Mouse (Mus musculus): ENCODE measurements around the gene Slc25a36. TPM values are rescaled to one million over a fixed set of nuclear protein-coding genes. Genes with fewer than 3 reads are reported as not detected.

Gene Slc25a36
- polyA plus RNA-seq, 1 experiment from 2014 or later: 45.8 TPM

GRCm38 (mm10) chr9:97111506-97111905, 549 bp upstream of the Slc25a36 start:
- peak overlapping the region; percentile 71 for H3K4me3 ChIP-seq
- 6% methylated on average over 6 of the region's 6 CpGs for WGBS
- peak overlapping the region; percentile 97 for H3K27ac ChIP-seq

GRCm38 (mm10) chr9:97106481-97107160, 4.3 kb downstream of the Slc25a36 start:
- 91% methylated on average over 5 of the region's 5 CpGs for WGBS
- Histone ChIP-seq H3K4me1 (replicated peaks) (peaks cover 35% of the 10 kb centered on the region), H3K27ac (no peak overlapping the region), H3K36me3 (no peaks in the 10 kb centered on the region), H3K9ac (no peak overlapping the region), H3K27me3 (no peaks in the 10 kb centered on the region), H3K4me2 (no peak overlapping the region), H3K4me3 (no peak overlapping the region), H3K9me3 (replicated peaks) (no peaks in the 10 kb centered on the region)
- no peak for ATAC-seq (replicated peaks; ENCODE audit: insufficient number of reproducible peaks, insufficient read depth, low FRiP score, low read depth)

More at GRCm38 (mm10) chr9:97111506-97111905, 549 bp upstream of the Slc25a36 start:
- Histone ChIP-seq H3K9me3 (replicated peaks) (no peaks in the 10 kb centered on the region), H3K9ac (peak overlapping the region; percentile 79), H3K4me1 (replicated peaks) (peaks cover 29% of the 10 kb centered on the region), H3K27me3 (no peaks in the 10 kb centered on the region), H3K36me3 (no peaks in the 10 kb centered on the region), H3K4me2 (peak overlapping the region; percentile 79)
- ATAC-seq (replicated peaks; ENCODE audit: insufficient number of reproducible peaks, insufficient read depth, low FRiP score, low read depth): no peak

DNA sequence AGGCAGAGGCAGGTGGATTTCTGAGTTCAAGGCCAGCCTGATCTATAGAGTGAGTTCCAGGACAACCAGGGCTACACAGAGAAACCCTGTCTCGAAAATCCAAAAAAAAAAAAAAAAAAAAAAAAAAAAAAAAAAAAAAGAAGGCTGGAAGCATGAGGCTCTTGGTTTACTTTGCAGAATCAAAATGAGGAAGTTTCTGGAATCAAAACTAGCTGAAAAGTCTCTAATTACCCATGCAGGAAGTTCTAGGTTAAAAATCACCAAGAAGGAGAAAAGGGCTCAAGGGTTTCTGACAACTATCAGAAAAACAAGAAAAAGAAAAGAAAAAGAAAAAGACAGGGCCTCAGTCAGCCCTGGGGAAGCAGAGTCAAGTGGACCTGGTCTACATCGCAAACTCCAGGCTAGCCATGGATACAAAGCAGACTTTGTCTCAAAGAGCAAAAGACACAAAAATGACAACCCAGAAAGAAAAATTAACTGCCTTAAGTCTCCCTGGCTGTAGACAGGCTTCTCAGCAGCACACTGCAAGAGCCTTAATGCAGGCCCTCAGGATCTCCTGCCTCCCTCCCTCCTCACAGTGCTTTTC, 5.5 kb downstream of the Slc25a36 start:
- no peak overlapping the region for H3K4me2 ChIP-seq
- H3K4me3 ChIP-seq: no peak overlapping the region
- H3K4me1 ChIP-seq (replicated peaks): peaks cover 35% of the 10 kb centered on the region
- no peak overlapping the region for H3K9ac ChIP-seq
- ATAC-seq (replicated peaks; ENCODE audit: insufficient number of reproducible peaks, insufficient read depth, low FRiP score, low read depth): no peak
- H3K27ac ChIP-seq: peak overlapping the region; percentile 45; the same call in 1 of the 2 replicates
- H3K9me3 ChIP-seq (replicated peaks): no peaks in the 10 kb centered on the region
- no peaks in the 10 kb centered on the region for H3K36me3 ChIP-seq
- H3K27me3 ChIP-seq: no peaks in the 10 kb centered on the region
- WGBS: 70% methylated on average over 2 of the region's 2 CpGs

DNA sequence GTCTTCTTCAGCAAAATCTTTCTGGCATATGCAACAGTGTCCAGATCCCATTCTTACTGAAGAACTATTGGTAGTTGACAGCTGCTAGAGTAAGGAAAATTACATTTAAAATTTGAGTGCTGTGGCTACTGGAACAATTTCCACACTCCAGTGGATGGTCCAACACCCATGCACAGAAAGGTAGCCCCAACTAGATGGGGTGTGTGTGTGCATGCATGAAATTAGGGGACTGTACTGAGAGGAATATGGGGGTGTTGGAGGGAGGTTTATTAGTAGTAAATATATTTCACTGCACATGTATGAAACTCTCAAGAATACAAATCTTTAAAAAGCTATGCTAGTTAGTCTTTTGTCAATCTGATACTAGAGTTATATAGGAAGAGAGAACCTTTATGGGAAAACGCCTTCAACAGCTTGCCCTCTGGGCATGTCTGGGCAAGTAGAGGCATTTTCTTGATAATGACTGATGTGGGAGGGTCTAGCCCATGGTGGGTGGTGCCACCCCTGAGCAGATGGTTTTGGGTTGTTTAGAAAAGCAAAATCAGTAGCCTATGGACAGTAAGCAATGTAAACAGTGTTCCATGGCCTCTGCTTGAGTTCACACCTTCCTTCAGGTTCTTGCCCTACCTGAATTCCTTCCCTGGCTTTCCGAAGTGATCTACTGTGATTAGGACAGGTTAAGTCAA, 7.4 kb downstream of the Slc25a36 start:
- Histone ChIP-seq H3K4me3 (no peak overlapping the region), H3K36me3 (peaks cover 9% of the 10 kb centered on the region)
- WGBS: 75% methylated on average over 2 of the region's 2 CpGs

GRCm38 (mm10) chr9:97098985-97099384, 12.0 kb downstream of the Slc25a36 start:
- WGBS: 70% methylated on average over 4 of the region's 4 CpGs
- Histone ChIP-seq H3K9me3 (replicated peaks) (no peaks in the 10 kb centered on the region), H3K27ac (no peak overlapping the region), H3K27me3 (no peaks in the 10 kb centered on the region), H3K4me3 (no peak overlapping the region), H3K36me3 (peaks cover 39% of the 10 kb centered on the region), H3K9ac (no peak overlapping the region), H3K4me2 (no peak overlapping the region), H3K4me1 (replicated peaks) (peaks cover 10% of the 10 kb centered on the region)
- ATAC-seq (replicated peaks; ENCODE audit: insufficient number of reproducible peaks, insufficient read depth, low FRiP score, low read depth): no peak

More for the DNA sequence above, 7.4 kb downstream of the Slc25a36 start:
- Histone ChIP-seq H3K27ac (no peak overlapping the region), H3K9ac (no peak overlapping the region), H3K9me3 (replicated peaks) (no peaks in the 10 kb centered on the region), H3K27me3 (no peaks in the 10 kb centered on the region), H3K4me2 (no peak overlapping the region), H3K4me1 (replicated peaks) (peaks cover 22% of the 10 kb centered on the region)
- no peak for ATAC-seq (replicated peaks; ENCODE audit: insufficient number of reproducible peaks, insufficient read depth, low FRiP score, low read depth)

GRCm38 (mm10) chr9:97096180-97096579, 14.8 kb downstream of the Slc25a36 start:
- no peak overlapping the region for H3K4me2 ChIP-seq
- H3K27me3 ChIP-seq: no peaks in the 10 kb centered on the region
- H3K9ac ChIP-seq: no peak overlapping the region
- H3K4me3 ChIP-seq: no peak overlapping the region
- no peaks in the 10 kb centered on the region for H3K4me1 ChIP-seq (replicated peaks)
- H3K36me3 ChIP-seq: peaks cover 52% of the 10 kb centered on the region
- ATAC-seq (replicated peaks; ENCODE audit: insufficient number of reproducible peaks, insufficient read depth, low FRiP score, low read depth): no peak
- H3K9me3 ChIP-seq (replicated peaks): no peaks in the 10 kb centered on the region
- no peak overlapping the region for H3K27ac ChIP-seq
- WGBS: 82% methylated on average over 1 of the region's 1 CpGs

- Histone ChIP-seq H3K36me3 (peaks cover 32% of the 10 kb centered on the region), H3K4me3 (no peak overlapping the region), H3K27me3 (no peaks in the 10 kb centered on the region), H3K9ac (no peak overlapping the region), H3K4me1 (replicated peaks) (no peaks in the 10 kb centered on the region), H3K9me3 (replicated peaks) (no peaks in the 10 kb centered on the region), H3K27ac (no peak overlapping the region), H3K4me2 (no peak overlapping the region)
- no peak for ATAC-seq (replicated peaks; ENCODE audit: insufficient number of reproducible peaks, insufficient read depth, low FRiP score, low read depth)
These were observed 23.1 kb downstream of the Slc25a36 start for GRCm38 (mm10) chr9:97087850-97088249.

DNA sequence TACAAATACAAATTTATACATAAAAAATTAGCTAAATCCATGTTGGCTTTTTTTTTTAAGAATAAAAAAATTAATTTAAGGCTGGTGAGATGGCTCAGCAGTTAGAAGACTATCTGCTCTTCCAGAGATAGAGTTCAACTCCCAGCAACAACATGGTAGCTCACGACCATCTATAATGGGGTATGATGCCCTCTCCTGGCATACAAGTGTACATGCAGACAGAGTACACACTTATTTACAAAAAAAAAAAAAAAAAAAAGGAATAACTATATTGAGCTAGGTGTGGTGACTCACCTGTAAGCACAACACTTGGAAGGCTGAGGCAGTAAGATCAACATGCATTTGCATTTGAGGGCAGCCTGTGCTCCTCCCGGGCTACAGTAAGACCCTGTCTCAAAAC, 26.3 kb downstream of the Slc25a36 start:
- ATAC-seq (replicated peaks; ENCODE audit: insufficient number of reproducible peaks, insufficient read depth, low FRiP score, low read depth): no peak
- Histone ChIP-seq H3K9me3 (replicated peaks) (no peaks in the 10 kb centered on the region), H3K36me3 (peaks cover 29% of the 10 kb centered on the region), H3K9ac (no peak overlapping the region), H3K4me3 (no peak overlapping the region), H3K4me1 (replicated peaks) (no peaks in the 10 kb centered on the region), H3K27me3 (no peaks in the 10 kb centered on the region), H3K27ac (no peak overlapping the region), H3K4me2 (no peak overlapping the region)
- WGBS: 94% methylated on average over 2 of the region's 2 CpGs

DNA sequence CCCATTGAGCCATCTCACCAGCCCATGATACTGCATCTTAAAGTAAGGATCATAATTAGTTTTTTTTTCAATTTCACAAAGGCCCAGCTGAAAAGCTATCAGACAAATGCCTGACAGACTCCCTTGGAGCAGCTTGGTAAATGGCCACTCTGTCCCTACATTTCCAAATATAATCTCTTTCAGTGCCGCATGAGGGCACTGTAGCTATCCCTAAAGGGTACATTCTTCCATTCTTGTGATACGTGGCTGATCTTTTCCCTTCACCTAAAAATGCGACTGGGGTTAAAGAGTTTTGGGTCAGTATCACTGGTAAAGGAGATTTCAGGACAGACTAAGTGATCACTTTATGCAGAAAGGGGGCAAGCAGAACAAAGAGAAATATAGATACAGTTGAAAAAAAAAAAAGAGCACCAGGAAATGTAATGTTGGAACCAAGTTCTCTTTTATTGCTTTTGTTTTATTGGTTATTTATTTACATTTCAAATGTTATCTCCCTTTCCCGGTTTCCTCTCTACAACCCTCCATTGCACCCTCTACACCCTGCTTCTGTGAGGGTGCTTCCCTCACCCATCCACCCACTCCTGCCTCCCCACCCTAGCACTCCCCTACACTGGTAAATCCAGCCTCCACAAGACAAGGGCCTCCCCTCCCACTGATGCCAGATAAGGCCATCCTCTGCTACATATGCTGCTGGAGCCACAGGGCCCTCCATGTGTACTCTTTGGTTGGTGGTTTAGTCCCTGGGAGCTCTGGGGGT, 29.7 kb downstream of the Slc25a36 start:
- H3K4me1 ChIP-seq (replicated peaks): no peaks in the 10 kb centered on the region
- H3K4me3 ChIP-seq: no peak overlapping the region
- H3K9ac ChIP-seq: no peak overlapping the region
- 74% methylated on average over 4 of the region's 4 CpGs for WGBS
- H3K9me3 ChIP-seq (replicated peaks): no peaks in the 10 kb centered on the region
- ATAC-seq (replicated peaks; ENCODE audit: insufficient number of reproducible peaks, insufficient read depth, low FRiP score, low read depth): no peak
- no peak overlapping the region for H3K27ac ChIP-seq
- H3K36me3 ChIP-seq: peaks cover 44% of the 10 kb centered on the region
- no peaks in the 10 kb centered on the region for H3K27me3 ChIP-seq
- H3K4me2 ChIP-seq: no peak overlapping the region

DNA sequence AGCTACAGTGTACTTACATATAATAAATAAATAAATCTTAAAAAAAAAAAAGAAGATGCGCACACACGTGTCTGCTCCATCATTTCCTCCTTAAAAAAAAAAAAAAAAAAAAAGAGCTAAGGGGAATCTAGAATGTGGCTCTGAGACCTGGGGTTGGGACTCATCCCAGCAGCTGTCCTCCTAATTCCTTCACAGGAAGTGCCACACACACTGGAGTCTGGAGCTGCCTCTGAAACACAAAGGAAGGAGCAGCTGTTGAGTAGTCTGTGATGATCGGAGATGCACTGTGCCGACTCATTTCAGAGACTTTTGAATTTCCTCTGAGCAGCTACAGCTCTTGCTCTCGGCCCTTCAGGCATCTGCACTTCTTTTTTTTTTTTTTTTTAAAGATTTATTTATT, 41.0 kb downstream of the Slc25a36 start:
- peaks cover 9% of the 10 kb centered on the region; the same call in 1 of the 2 replicates for H3K36me3 ChIP-seq
- H3K4me2 ChIP-seq: no peak overlapping the region
- no peak overlapping the region for H3K27ac ChIP-seq
- 80% methylated on average over 5 of the region's 5 CpGs for WGBS
- ATAC-seq (replicated peaks; ENCODE audit: insufficient number of reproducible peaks, insufficient read depth, low FRiP score, low read depth): no peak
- no peak overlapping the region for H3K4me3 ChIP-seq
- no peaks in the 10 kb centered on the region for H3K9me3 ChIP-seq (replicated peaks)
- H3K27me3 ChIP-seq: no peaks in the 10 kb centered on the region
- no peaks in the 10 kb centered on the region for H3K4me1 ChIP-seq (replicated peaks)
- H3K9ac ChIP-seq: no peak overlapping the region

GRCm38 (mm10) chr9:97069466-97069865, 41.5 kb downstream of the Slc25a36 start:
- Histone ChIP-seq H3K36me3 (peaks cover 9% of the 10 kb centered on the region; the same call in 1 of the 2 replicates), H3K4me3 (no peak overlapping the region), H3K9me3 (replicated peaks) (no peaks in the 10 kb centered on the region), H3K27me3 (no peaks in the 10 kb centered on the region), H3K4me2 (no peak overlapping the region), H3K27ac (no peak overlapping the region), H3K4me1 (replicated peaks) (no peaks in the 10 kb centered on the region), H3K9ac (no peak overlapping the region)
- 87% methylated on average over 5 of the region's 5 CpGs for WGBS
- no peak for ATAC-seq (replicated peaks; ENCODE audit: insufficient number of reproducible peaks, insufficient read depth, low FRiP score, low read depth)
